ENCODE assay signal across 25 mouse cellular contexts in the genomic region with DNA sequence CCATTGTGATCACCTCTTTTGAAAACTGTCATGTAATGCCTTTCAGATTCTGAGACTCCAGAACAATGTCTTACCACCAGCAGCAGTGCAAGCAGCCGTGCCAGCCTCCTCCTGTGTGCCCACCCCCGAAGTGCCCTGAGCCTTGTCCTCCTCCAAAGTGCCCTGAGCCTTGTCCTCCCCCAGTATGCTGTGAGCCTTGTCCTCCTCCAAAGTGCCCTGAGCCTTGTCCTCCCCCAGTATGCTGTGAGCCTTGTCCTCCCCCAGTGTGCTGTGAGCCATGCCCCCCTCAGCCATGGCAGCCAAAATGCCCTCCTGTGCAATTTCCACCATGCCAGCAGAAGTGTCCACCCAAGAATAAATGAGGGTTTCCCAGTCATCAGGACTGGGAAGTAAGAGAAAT. TPM values are rescaled to one million over a fixed set of nuclear protein-coding genes. Genes with fewer than 3 reads are reported as not detected.
"Had no signal": no experiment of that assay in that cellular context is flagged by ENCODE, and none has a peak within 500 bp of the region (broad histone marks: within the 10 kb centered on the region; RNA-seq: fewer than 3 reads in every experiment).

No protein-coding gene starts in this region.

- H3K4me1 ChIP-seq: lung, embryonic 15.5 days; megakaryocyte, embryonic 14.5 days; midbrain, embryonic 12.5 days; neural tube, embryonic 12.5 days; stomach, embryonic 15.5 days had no signal

- ATAC-seq: liver, postnatal 0 days; lung, postnatal 0 days; midbrain, embryonic 16.5 days had no signal

- H3K9me3 ChIP-seq: lung, embryonic 15.5 days; megakaryocyte, embryonic 14.5 days; midbrain, embryonic 12.5 days; neural tube, embryonic 12.5 days; stomach, embryonic 15.5 days had no signal

- H3K4me3 ChIP-seq: lung, embryonic 15.5 days; megakaryocyte, embryonic 14.5 days; midbrain, embryonic 12.5 days; neural tube, embryonic 12.5 days; stomach, embryonic 15.5 days had no signal

- H3K4me2 ChIP-seq: lung, embryonic 15.5 days; midbrain, embryonic 12.5 days; neural tube, embryonic 12.5 days; stomach, embryonic 15.5 days had no signal

- H3K27ac ChIP-seq: lung, embryonic 15.5 days; macrophage; midbrain, embryonic 12.5 days; neural tube, embryonic 12.5 days; stomach, embryonic 15.5 days; stomach, postnatal 0 days had no signal

- DNase-seq: liver, postnatal 0 days; lung, adult 2 months; lung, postnatal 14 days; lung, postnatal 36 days; midbrain, embryonic 14.5 days; right cerebral cortex, postnatal 14 days; thymus, adult 2 months; thymus, postnatal 25 days; thymus, postnatal 4 days had no signal

- H3K27me3 ChIP-seq: lung, embryonic 15.5 days; megakaryocyte, embryonic 14.5 days; midbrain, embryonic 12.5 days; neural tube, embryonic 12.5 days; stomach, embryonic 15.5 days had no signal

- H3K36me3 ChIP-seq: lung, embryonic 15.5 days; midbrain, embryonic 12.5 days; neural tube, embryonic 12.5 days; stomach, embryonic 15.5 days had no signal

- H3K9ac ChIP-seq: liver, postnatal 0 days; lung, embryonic 15.5 days; midbrain, embryonic 12.5 days; neural tube, embryonic 12.5 days; stomach, embryonic 15.5 days had no signal

RNA-seq across cellular contexts. Expression of a gene that starts 1.0 kb away (rescaled TPM):
- total RNA-seq: megakaryocyte progenitor cell, adult 5-6 weeks; monocyte, adult 5-6 weeks; neutrophil, adult 5-6 weeks had no signal
- polyA plus RNA-seq: liver, postnatal 0 days; lung, adult 2 months; lung, embryonic 15.5 days; lung, postnatal 0 days; macrophage; midbrain, embryonic 12.5 days; midbrain, embryonic 14.5 days; midbrain, embryonic 16.5 days; neural tube, embryonic 14.5 days; spleen, adult 2 months; testis, adult 2 months; urinary bladder, adult 2 months had no signal

RNA-seq across cellular contexts. Expression of a gene that starts 21.6 kb away (rescaled TPM):
- total RNA-seq: megakaryocyte progenitor cell, adult 5-6 weeks; monocyte, adult 5-6 weeks; neutrophil, adult 5-6 weeks had no signal
- polyA plus RNA-seq: liver, postnatal 0 days; lung, embryonic 15.5 days; lung, postnatal 0 days; macrophage; midbrain, embryonic 12.5 days; midbrain, embryonic 14.5 days; midbrain, embryonic 16.5 days; neural tube, embryonic 12.5 days; neural tube, embryonic 14.5 days; spleen, adult 2 months; testis, adult 2 months; urinary bladder, adult 2 months had no signal

RNA-seq across cellular contexts. Expression of a gene that starts 32.2 kb away (rescaled TPM):
- total RNA-seq: megakaryocyte progenitor cell, adult 5-6 weeks; monocyte, adult 5-6 weeks; neutrophil, adult 5-6 weeks had no signal
- polyA plus RNA-seq: liver, postnatal 0 days; lung, postnatal 0 days; macrophage; midbrain, embryonic 12.5 days; midbrain, embryonic 14.5 days; midbrain, embryonic 16.5 days; neural tube, embryonic 12.5 days; neural tube, embryonic 14.5 days; spleen, adult 2 months had no signal

RNA-seq across cellular contexts. Expression of a gene that starts 34.6 kb away (rescaled TPM):
- total RNA-seq: megakaryocyte progenitor cell, adult 5-6 weeks; monocyte, adult 5-6 weeks; neutrophil, adult 5-6 weeks had no signal
- polyA plus RNA-seq: liver, postnatal 0 days; lung, adult 2 months; lung, embryonic 15.5 days; lung, postnatal 0 days; macrophage; midbrain, embryonic 12.5 days; midbrain, embryonic 14.5 days; midbrain, embryonic 16.5 days; neural tube, embryonic 12.5 days; neural tube, embryonic 14.5 days; spleen, adult 2 months; stomach, embryonic 15.5 days; testis, adult 2 months; urinary bladder, adult 2 months had no signal

RNA-seq across cellular contexts. Expression of a gene that starts 47.6 kb away (rescaled TPM):
- total RNA-seq: megakaryocyte progenitor cell, adult 5-6 weeks; monocyte, adult 5-6 weeks; neutrophil, adult 5-6 weeks had no signal
- polyA plus RNA-seq: liver, postnatal 0 days; lung, adult 2 months; lung, embryonic 15.5 days; lung, postnatal 0 days; macrophage; midbrain, embryonic 12.5 days; midbrain, embryonic 14.5 days; midbrain, embryonic 16.5 days; neural tube, embryonic 12.5 days; neural tube, embryonic 14.5 days; spleen, adult 2 months; stomach, embryonic 15.5 days; testis, adult 2 months had no signal
